Mouse (Mus musculus): Measurements from ENCODE around the gene Col5a1. TPM values are rescaled to one million over a fixed set of nuclear protein-coding genes. Genes with fewer than 3 reads are reported as not detected.

Col5a1 gene
- polyA plus RNA-seq, 1 experiment from 2014 or later = 53.3 TPM

DNA sequence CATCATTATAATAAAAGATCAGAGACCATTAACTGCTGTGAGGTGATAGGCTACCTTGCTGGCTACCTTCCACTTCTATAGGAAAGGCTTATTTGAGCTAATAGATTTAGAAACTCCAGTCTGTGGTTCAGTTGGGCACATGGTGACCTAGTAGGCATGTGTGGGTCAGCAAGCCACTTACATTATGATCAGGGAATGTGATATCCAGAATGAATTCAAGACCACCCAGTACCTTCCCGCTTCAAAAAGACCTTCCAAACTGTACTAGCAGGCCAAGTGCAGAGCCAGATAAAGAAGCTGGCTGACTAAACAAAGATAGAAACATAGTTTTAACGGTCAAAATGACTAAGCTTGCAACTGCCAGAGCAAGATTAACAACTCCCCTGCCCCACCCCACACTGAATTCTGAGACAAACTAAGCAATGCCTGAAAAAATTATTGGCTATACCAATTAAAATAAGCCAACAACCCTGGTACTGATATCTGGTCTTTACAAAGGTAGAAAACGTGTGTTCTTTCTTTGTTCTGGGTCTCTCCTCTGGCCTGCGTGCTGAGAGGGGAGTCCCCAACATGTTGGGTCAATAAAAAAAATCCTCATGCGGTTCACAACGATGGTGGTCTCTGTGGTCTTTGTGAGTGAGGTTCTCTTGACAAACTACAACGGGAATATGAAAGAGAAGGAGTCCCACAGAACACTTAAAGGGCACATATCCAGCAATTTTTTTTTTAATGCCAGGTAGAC lies 178.3 kb downstream of the Col5a1 start:
- no peaks in the 10 kb centered on the region for H3K36me3 ChIP-seq
- H3K9ac ChIP-seq = no peak overlapping the region
- H3K27ac ChIP-seq (ENCODE audit: poor library complexity, severe bottlenecking) = peak overlapping the region; percentile 49; the same call in 1 of the 2 replicates
- H3K9me3 ChIP-seq (replicated peaks) = no peaks in the 10 kb centered on the region
- H3K4me2 ChIP-seq = no peak overlapping the region
- 0 out of 2 replicates have a peak, but pooled peaks cover 5% of the 10 kb centered on the region for H3K27me3 ChIP-seq (replicated peaks)
- peaks cover 8% of the 10 kb centered on the region; the same call in 1 of the 2 replicates for H3K4me1 ChIP-seq (replicated peaks)
- peak; percentile 80 for ATAC-seq (ENCODE audit: insufficient number of reproducible peaks, low FRiP score)
- 61% methylated on average over 7 of the region's 7 CpGs for WGBS
- H3K4me3 ChIP-seq = no peak overlapping the region

DNA sequence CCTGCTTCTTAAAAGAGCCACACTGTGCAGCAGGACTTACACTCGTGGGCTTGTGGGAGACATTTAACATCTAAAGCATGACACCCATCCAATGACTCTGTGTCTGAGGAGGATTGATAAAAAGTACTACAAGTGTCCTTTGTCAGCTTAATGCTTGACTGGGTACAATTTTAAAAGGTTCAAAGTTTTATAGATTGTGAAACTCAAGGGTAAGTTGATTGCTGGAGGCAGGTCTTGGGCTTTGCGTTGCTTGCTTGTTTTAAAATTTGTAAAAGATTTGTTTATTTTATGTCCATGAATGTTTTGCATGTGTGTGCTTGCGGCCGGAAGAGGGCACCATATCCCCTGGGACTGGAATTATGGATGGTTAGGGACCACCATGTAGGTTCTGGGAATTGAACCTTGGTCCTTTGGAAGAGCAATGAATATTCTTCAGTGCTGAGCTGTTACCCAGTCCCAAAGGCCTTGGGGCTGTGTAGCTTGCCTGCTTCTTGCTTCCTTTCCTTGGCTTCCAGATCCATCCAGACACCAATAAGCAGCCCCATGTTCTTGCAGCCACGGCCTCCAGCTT lies 178.9 kb downstream of the Col5a1 start:
- ATAC-seq (ENCODE audit: insufficient number of reproducible peaks, low FRiP score) = no peak
- 84% methylated on average over 5 of the region's 5 CpGs for WGBS

DNA sequence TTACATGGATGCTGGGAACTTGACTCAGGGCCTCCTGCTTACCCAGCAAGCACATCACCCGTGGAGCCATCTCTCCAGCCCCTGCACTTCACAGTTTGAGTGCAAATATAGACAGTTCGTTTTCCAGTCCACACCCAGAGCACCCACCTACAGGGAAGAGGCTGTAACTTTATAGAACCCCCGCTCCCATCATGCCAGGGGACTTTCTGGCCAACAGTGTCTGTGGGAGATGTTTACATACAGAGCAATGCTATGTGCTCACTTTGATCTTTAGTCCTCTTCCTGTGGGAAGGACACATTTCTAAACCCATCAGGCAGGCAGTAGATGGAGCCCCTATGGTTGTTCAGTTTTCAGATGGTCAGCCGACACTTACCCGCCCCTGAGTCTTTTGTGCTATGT lies 180.5 kb downstream of the Col5a1 start:
- H3K4me2 ChIP-seq = no peak overlapping the region
- no peak overlapping the region for H3K4me3 ChIP-seq
- 70% methylated on average over 5 of the region's 5 CpGs for WGBS
- H3K9ac ChIP-seq = no peak overlapping the region
- no peaks in the 10 kb centered on the region for H3K36me3 ChIP-seq
- no peaks in the 10 kb centered on the region; the same call in 1 of the 2 replicates for H3K27me3 ChIP-seq (replicated peaks)
- ATAC-seq (ENCODE audit: insufficient number of reproducible peaks, low FRiP score) = no peak
- H3K27ac ChIP-seq (ENCODE audit: poor library complexity, severe bottlenecking) = no peak overlapping the region
- H3K4me1 ChIP-seq (replicated peaks) = peaks cover 8% of the 10 kb centered on the region; the same call in 1 of the 2 replicates
- H3K9me3 ChIP-seq (replicated peaks) = no peaks in the 10 kb centered on the region

More for the DNA sequence above, 178.9 kb downstream of the Col5a1 start:
- H3K9me3 ChIP-seq (replicated peaks) = no peaks in the 10 kb centered on the region
- H3K4me2 ChIP-seq = no peak overlapping the region
- no peaks in the 10 kb centered on the region for H3K36me3 ChIP-seq
- peaks cover 8% of the 10 kb centered on the region; the same call in 1 of the 2 replicates for H3K4me1 ChIP-seq (replicated peaks)
- 0 out of 2 replicates have a peak, but pooled peaks cover 5% of the 10 kb centered on the region for H3K27me3 ChIP-seq (replicated peaks)
- no peak overlapping the region for H3K9ac ChIP-seq
- H3K4me3 ChIP-seq = no peak overlapping the region
- no peak overlapping the region for H3K27ac ChIP-seq (ENCODE audit: poor library complexity, severe bottlenecking)

DNA sequence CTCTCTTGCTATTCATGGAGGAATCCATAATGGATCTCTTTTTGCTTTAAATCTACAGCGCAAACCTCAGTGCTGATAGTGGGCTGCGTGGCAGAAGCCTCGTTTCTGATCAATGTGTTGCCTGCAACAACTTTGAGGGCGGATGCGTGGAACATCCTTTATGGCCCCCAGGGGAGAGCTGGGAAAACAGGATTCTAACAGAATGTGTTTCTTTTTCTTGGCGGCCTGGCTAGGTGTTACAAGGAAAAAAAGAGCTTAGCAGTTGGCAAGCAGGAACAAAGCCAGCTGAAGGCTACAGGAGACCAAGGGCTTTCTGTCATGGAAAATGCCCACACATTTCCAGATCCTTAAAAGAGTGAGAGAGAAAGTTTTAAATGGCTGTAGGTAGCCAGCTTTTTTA lies 180.9 kb downstream of the Col5a1 start:
- WGBS = 62% methylated on average over 6 of the region's 6 CpGs
- H3K27me3 ChIP-seq (replicated peaks) = no peaks in the 10 kb centered on the region; the same call in 1 of the 2 replicates
- H3K4me2 ChIP-seq = no peak overlapping the region
- no peaks in the 10 kb centered on the region for H3K9me3 ChIP-seq (replicated peaks)
- H3K9ac ChIP-seq = no peak overlapping the region
- no peak overlapping the region; the same call in 1 of the 2 replicates for H3K27ac ChIP-seq (ENCODE audit: poor library complexity, severe bottlenecking)
- H3K36me3 ChIP-seq = no peaks in the 10 kb centered on the region
- ATAC-seq (ENCODE audit: insufficient number of reproducible peaks, low FRiP score) = no peak
- H3K4me1 ChIP-seq (replicated peaks) = peaks cover 8% of the 10 kb centered on the region; the same call in 1 of the 2 replicates
- H3K4me3 ChIP-seq = no peak overlapping the region

DNA sequence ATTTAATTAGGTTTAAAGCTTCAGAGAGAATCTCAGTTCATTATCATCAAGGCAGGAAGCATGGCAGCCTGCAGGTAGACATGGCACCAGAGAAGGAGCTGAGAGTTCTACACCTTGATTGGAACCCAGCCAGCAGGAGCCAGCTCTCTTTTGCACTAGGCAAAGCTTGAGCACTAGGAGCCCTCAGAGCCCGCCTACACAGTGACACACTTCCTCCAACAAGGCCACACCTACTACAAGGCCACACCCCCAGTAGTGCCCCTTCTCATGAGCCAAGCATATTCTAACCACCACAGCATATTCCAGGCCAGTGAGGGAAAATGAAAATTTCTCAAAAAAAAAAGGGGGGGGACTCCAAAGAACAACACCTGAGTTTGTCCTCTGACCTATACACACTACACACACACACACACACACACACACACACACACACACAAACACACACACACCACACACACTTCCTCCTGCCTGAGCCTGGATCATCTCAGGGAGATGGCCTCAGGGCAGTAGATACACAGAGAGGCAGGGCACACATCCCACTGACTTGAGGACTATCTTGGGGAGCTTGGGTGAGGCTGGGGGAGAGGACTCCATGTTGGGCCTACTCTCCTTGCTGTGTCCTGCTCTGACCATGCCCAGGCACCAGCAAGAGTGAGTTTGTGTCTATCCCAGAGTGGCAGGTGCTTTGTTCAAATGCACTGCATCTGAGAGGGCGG lies 181.8 kb downstream of the Col5a1 start:
- no peaks in the 10 kb centered on the region for H3K36me3 ChIP-seq
- H3K4me2 ChIP-seq = no peak overlapping the region
- H3K4me3 ChIP-seq = no peak overlapping the region
- no peak overlapping the region for H3K9ac ChIP-seq
- H3K27ac ChIP-seq (ENCODE audit: poor library complexity, severe bottlenecking) = no peak overlapping the region; the same call in 1 of the 2 replicates
- H3K27me3 ChIP-seq (replicated peaks) = no peaks in the 10 kb centered on the region; the same call in 1 of the 2 replicates
- H3K4me1 ChIP-seq (replicated peaks) = peaks cover 8% of the 10 kb centered on the region; the same call in 1 of the 2 replicates
- 78% methylated on average over 2 of the region's 2 CpGs for WGBS
- ATAC-seq (ENCODE audit: insufficient number of reproducible peaks, low FRiP score) = peak; percentile 83
- no peaks in the 10 kb centered on the region for H3K9me3 ChIP-seq (replicated peaks)

DNA sequence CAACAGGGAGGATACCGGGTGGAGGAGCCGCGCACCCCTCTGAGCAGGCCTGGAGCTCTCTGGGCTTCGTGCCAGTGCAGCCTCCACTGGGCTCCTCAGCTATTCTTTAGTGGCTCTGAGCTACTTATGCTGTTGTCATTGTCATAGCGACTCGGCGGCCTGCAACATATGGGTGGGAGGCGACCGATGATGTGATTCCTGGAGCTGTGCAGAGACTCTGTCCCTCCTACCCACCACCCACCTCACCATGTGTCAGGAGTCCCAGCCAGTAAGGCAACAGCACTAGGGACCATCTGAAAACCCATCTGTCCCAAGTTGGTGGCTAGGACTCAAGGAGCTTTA lies 182.3 kb downstream of the Col5a1 start:
- peaks cover 8% of the 10 kb centered on the region; the same call in 1 of the 2 replicates for H3K4me1 ChIP-seq (replicated peaks)
- no peak overlapping the region for H3K4me2 ChIP-seq
- WGBS = 80% methylated on average over 9 of the region's 9 CpGs
- ATAC-seq (ENCODE audit: insufficient number of reproducible peaks, low FRiP score) = peak; percentile 31; the same call in 1 of the 2 replicates
- H3K36me3 ChIP-seq = no peaks in the 10 kb centered on the region
- no peaks in the 10 kb centered on the region; the same call in 1 of the 2 replicates for H3K27me3 ChIP-seq (replicated peaks)
- no peak overlapping the region for H3K27ac ChIP-seq (ENCODE audit: poor library complexity, severe bottlenecking)
- no peak overlapping the region for H3K4me3 ChIP-seq
- no peaks in the 10 kb centered on the region for H3K9me3 ChIP-seq (replicated peaks)
- H3K9ac ChIP-seq = no peak overlapping the region

DNA sequence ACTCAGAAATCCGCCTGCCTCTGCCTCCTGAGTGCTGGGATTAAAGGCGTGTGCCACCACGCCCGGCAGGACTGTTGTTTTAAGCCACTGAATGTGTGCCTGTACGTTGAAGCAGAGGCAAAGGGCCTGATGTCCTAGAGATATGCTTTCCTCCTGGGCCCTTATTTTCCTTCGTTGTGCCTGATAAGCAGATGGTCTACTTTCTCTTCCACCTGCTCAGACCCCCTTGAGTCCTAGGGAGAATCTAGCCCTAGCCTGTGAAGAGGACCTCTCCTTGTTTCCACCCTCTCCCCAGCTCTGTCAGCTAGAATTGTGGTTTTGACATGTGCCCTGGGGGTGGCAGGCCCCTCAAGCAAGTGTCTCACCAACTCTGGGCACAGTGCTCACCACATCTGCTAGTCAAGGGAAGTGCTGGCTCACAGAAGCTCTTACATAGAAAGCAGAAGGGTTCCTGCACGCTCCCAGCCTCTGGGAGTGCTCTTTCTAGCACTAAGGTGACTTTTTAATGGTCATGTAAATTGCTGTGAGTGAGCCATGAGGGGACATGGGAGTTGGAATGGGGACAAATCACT lies 189.5 kb downstream of the Col5a1 start:
- Histone ChIP-seq H3K4me2 (no peak overlapping the region), H3K4me1 (replicated peaks) (no peaks in the 10 kb centered on the region), H3K9ac (no peak overlapping the region), H3K27ac (ENCODE audit: poor library complexity, severe bottlenecking) (no peak overlapping the region), H3K9me3 (replicated peaks) (no peaks in the 10 kb centered on the region), H3K36me3 (no peaks in the 10 kb centered on the region), H3K4me3 (no peak overlapping the region), H3K27me3 (replicated peaks) (no peaks in the 10 kb centered on the region; the same call in 1 of the 2 replicates)
- no peak for ATAC-seq (ENCODE audit: insufficient number of reproducible peaks, low FRiP score)
- 68% methylated on average over 7 of the region's 7 CpGs for WGBS

DNA sequence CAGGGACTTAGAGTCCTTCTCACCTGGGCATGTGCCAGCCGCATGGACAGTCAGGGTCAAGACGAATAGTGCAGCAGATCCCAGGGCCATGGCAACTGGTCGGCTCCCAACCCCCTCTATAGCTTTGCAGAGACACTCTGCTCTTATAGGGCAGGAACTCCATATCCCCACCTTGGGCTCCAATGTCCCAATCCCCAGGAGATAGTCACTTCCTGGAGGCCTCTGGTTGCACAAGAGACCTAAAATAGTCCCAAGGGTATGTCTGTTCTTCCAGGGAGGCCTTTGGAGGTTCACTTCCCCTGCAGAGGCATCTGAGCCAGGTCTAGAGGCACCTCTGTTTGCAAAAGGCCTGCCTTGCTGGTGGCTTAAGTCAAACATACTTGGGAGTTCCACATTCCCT lies 198.5 kb downstream of the Col5a1 start, which contains the start of gene Fcnb:
Gene Fcnb, minus strand, starts transcription at position 118 of the 400 bp plus-strand sequence.
- 68% methylated on average over 3 of the region's 3 CpGs for WGBS
- H3K4me3 ChIP-seq = no peak within 1 kb of the TSS
- H3K9me3 ChIP-seq (replicated peaks) = 0 out of 2 replicates have a peak, but pooled peaks cover 4% of the 10 kb centered on the region
- no peak within 1 kb of the TSS for H3K4me2 ChIP-seq
- no peak for ATAC-seq (ENCODE audit: insufficient number of reproducible peaks, low FRiP score)
- no peaks in the 10 kb centered on the region; the same call in 1 of the 2 replicates for H3K4me1 ChIP-seq (replicated peaks)
- H3K27me3 ChIP-seq (replicated peaks) = no peaks in the 10 kb centered on the region
- no peak within 1 kb of the TSS for H3K27ac ChIP-seq (ENCODE audit: poor library complexity, severe bottlenecking)
- no peak within 1 kb of the TSS for H3K9ac ChIP-seq
- H3K36me3 ChIP-seq = no peaks in the 10 kb centered on the region

DNA sequence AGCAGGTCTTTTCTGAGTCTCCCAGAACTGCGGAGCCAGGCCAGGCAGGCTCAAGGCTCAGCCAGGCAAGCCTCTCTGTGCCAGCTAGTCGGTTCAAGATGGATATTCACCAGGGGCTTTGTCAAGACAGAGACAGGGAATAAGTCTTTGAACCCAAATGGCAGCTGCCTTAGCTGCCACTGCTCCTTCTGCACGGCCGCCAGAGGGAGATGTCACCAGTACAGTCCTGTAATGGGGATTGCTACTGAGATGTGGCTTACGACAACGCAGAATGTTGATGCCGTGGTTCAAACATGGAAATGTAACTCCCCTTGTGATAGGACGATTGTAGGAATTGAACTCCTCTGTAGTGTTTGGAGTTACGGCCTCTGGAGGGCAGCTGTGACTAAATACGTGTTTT lies 199.9 kb downstream of the Col5a1 start:
- no peak for ATAC-seq (ENCODE audit: insufficient number of reproducible peaks, low FRiP score)

DNA sequence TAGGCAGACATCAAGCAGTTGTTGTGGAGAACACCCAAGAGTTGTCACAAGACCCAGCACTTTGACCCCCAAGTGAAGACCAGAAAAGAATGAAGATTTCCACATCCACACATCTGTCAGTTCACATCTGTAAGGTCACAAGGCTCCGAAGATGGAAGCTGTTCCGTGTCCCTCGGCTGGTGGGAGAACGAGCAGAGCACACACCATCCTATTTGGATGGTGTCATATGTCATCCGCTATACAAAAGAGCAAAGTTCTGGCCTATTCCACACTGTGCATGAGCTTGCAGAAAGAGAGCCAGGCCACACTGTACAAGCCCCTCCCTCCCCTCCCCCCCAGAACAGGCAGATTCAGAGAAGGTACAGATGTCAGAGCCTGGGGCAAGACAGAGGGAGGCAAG lies 202.9 kb downstream of the Col5a1 start:
- ATAC-seq (ENCODE audit: insufficient number of reproducible peaks, low FRiP score) = no peak
- 69% methylated on average over 5 of the region's 5 CpGs for WGBS

More for the DNA sequence above, 199.9 kb downstream of the Col5a1 start:
- Histone ChIP-seq H3K9me3 (replicated peaks) (0 out of 2 replicates have a peak, but pooled peaks cover 4% of the 10 kb centered on the region), H3K4me3 (no peak overlapping the region), H3K9ac (no peak overlapping the region), H3K27me3 (replicated peaks) (no peaks in the 10 kb centered on the region), H3K4me1 (replicated peaks) (no peaks in the 10 kb centered on the region; the same call in 1 of the 2 replicates), H3K4me2 (no peak overlapping the region), H3K36me3 (no peaks in the 10 kb centered on the region), H3K27ac (ENCODE audit: poor library complexity, severe bottlenecking) (no peak overlapping the region)
- 77% methylated on average over 10 of the region's 10 CpGs for WGBS

More for the DNA sequence above, 202.9 kb downstream of the Col5a1 start:
- Histone ChIP-seq H3K9ac (no peak overlapping the region), H3K9me3 (replicated peaks) (no peaks in the 10 kb centered on the region), H3K27me3 (replicated peaks) (0 out of 2 replicates have a peak, but pooled peaks cover 3% of the 10 kb centered on the region), H3K4me1 (replicated peaks) (no peaks in the 10 kb centered on the region; the same call in 1 of the 2 replicates), H3K27ac (ENCODE audit: poor library complexity, severe bottlenecking) (no peak overlapping the region), H3K4me3 (no peak overlapping the region), H3K36me3 (no peaks in the 10 kb centered on the region), H3K4me2 (no peak overlapping the region)

Data from heart, embryonic 12.5 days (tissue).